Comparison of ENCODE assay signal across 10 mouse cellular contexts in the genomic region with DNA sequence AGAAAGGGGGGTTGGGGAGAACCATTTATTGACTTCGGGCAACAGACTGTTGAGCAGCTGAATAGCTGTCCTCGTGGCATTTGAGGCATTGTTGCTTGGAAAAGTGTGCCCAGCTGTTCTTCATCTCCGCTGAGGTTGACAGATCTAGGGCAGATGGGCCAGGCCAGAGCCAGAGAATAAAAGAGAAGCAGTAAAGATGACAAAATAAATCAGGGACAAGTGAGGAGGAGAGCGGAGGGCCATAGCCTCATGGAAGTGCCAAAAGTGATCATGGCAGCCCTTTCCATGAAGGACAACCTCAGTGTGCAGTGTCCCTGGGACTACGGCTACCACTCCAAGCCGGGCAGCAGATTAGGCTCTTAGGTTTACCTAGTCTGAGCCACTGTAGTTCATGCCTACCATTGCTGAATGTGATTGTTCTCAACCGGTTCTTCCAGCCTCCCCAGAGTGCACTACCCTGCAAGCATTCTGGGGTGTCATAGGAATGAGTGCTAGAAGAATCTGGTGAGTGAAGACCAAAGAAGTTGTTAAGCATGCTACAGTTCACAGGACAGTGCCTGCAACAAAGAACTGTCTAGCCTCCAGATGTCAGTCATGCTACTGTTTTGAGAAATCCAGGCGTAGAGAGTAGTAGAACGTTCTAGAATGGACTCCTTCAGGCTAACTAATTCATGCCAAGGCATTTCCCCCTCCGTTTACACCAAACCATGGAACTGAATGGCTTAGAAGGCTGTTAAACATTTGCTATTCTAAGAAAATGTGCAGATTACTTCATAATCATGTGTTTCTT.
DNase-seq lines count a peak whose midpoint lies in the region; ATAC-seq and TF ChIP-seq lines count a peak whose summit lies in the region.
"Had no signal": no experiment of that assay in that cellular context is flagged by ENCODE, and none has a peak within 500 bp of the region (broad histone marks: within the 10 kb centered on the region; RNA-seq: fewer than 3 reads in every experiment).

No protein-coding gene starts in this region.

- no peaks in the 10 kb centered on the region for H3K9me3 ChIP-seq in intestine, postnatal 0 days (ENCODE audit: control insufficient read depth)
- no peaks in the 10 kb centered on the region for H3K9me3 ChIP-seq in intestine, embryonic 16.5 days (ENCODE audit: control insufficient read depth, low read length)
- H3K9me3 ChIP-seq in kidney, embryonic 15.5 days (replicated peaks): no peaks in the 10 kb centered on the region

- peaks cover 17% of the 10 kb centered on the region for H3K36me3 ChIP-seq in intestine, postnatal 0 days (ENCODE audit: control insufficient read depth, insufficient read depth)
- H3K36me3 ChIP-seq in intestine, embryonic 16.5 days (ENCODE audit: control insufficient read depth, insufficient read depth, low read length): 0 out of 2 replicates have a peak, but pooled peaks cover 2% of the 10 kb centered on the region
- H3K36me3 ChIP-seq in kidney, embryonic 15.5 days: peaks cover 68% of the 10 kb centered on the region

- DNase-seq in adrenal gland, postnatal 25 days: peak; percentile 16
- DNase-seq in retina, embryonic 14.5 days (ENCODE audit: low spot score): peak; percentile 52
- DNase-seq in urinary bladder, adult 18-20 months (ENCODE audit: low spot score in 2 of 2): no peak
- no peak for DNase-seq in thymus, postnatal 0 days (ENCODE audit: low spot score)
- DNase-seq in left cerebral cortex, adult 11 months (ENCODE audit: low spot score): no peak
- DNase-seq: gastrocnemius, postnatal 10 days; liver, postnatal 0 days had no signal

- H3K9ac ChIP-seq in intestine, postnatal 0 days (ENCODE audit: low read depth, low read length): no peak overlapping the region
- no peak overlapping the region for H3K9ac ChIP-seq in intestine, embryonic 16.5 days (ENCODE audit: low read depth, low read length)
- no peak overlapping the region for H3K9ac ChIP-seq in kidney, embryonic 15.5 days
- H3K9ac ChIP-seq: liver, postnatal 0 days had no signal

- WGBS in intestine, postnatal 0 days: 70% methylated on average over 10 of the region's 10 CpGs
- 66% methylated on average over 10 of the region's 10 CpGs for WGBS in intestine, embryonic 16.5 days
- WGBS in kidney, embryonic 15.5 days: 53% methylated on average over 10 of the region's 10 CpGs

- no peak for ATAC-seq in intestine, postnatal 0 days
- no peak for ATAC-seq in intestine, embryonic 16.5 days
- peak; percentile 83 for ATAC-seq in kidney, embryonic 15.5 days (replicated peaks; ENCODE audit: low FRiP score)
- ATAC-seq: liver, postnatal 0 days had no signal

- H3K4me2 ChIP-seq in intestine, postnatal 0 days (replicated peaks; ENCODE audit: low read depth): no peak overlapping the region
- H3K4me2 ChIP-seq in intestine, embryonic 16.5 days (ENCODE audit: low read depth, low read length): no peak overlapping the region
- no peak overlapping the region for H3K4me2 ChIP-seq in kidney, embryonic 15.5 days

- TF ChIP-seq CTCF in intestine, postnatal 0 days (IDR thresholded peaks at IDR 0.05; ENCODE audit: low read depth): peak; percentile 34; the same call in 1 of the 2 replicates

- no peaks in the 10 kb centered on the region for H3K27me3 ChIP-seq in intestine, postnatal 0 days (replicated peaks; ENCODE audit: control insufficient read depth, insufficient read depth, low read length)
- no peaks in the 10 kb centered on the region for H3K27me3 ChIP-seq in intestine, embryonic 16.5 days (replicated peaks; ENCODE audit: control insufficient read depth, insufficient read depth, low read length)
- H3K27me3 ChIP-seq in kidney, embryonic 15.5 days: no peaks in the 10 kb centered on the region

- no peak overlapping the region for H3K4me3 ChIP-seq in intestine, postnatal 0 days (ENCODE audit: low read depth, low read length)
- H3K4me3 ChIP-seq in intestine, embryonic 16.5 days (ENCODE audit: low read length): no peak overlapping the region
- H3K4me3 ChIP-seq in kidney, embryonic 15.5 days (replicated peaks): no peak overlapping the region

- no peaks in the 10 kb centered on the region for H3K4me1 ChIP-seq in intestine, postnatal 0 days (replicated peaks; ENCODE audit: control insufficient read depth, insufficient read depth, low read length)
- H3K4me1 ChIP-seq in intestine, embryonic 16.5 days (ENCODE audit: control insufficient read depth, insufficient read depth, low read length): no peaks in the 10 kb centered on the region
- peaks cover 6% of the 10 kb centered on the region; the same call in 1 of the 2 replicates for H3K4me1 ChIP-seq in kidney, embryonic 15.5 days

- H3K27ac ChIP-seq in intestine, postnatal 0 days (ENCODE audit: low read depth, low read length): no peak overlapping the region; the same call in 1 of the 2 replicates
- H3K27ac ChIP-seq in intestine, embryonic 16.5 days (ENCODE audit: low read length): no peak overlapping the region
- H3K27ac ChIP-seq in kidney, embryonic 15.5 days: 0 out of 2 replicates have a peak overlapping the region, but pooled peaks have one; percentile 22

Comparison
In these comparisons a context has a peak if more than half of its experiments do, and no peak if none do; other contexts are left out.
1. DNase-seq: peak in adrenal gland, postnatal 25 days (single experiment) and retina, embryonic 14.5 days (single experiment); none in urinary bladder, adult 18-20 months (0 of 2), thymus, postnatal 0 days (single experiment) and left cerebral cortex, adult 11 months (single experiment).